Mouse (Mus musculus) embryo, embryonic 11 days (tissue): ENCODE data around the gene Cd247.

Experiments used
- DNase-seq: peaks from one replicate; pipeline ENCODE4 v3.0.0-alpha.2; 2015

Cd247 gene

DNA sequence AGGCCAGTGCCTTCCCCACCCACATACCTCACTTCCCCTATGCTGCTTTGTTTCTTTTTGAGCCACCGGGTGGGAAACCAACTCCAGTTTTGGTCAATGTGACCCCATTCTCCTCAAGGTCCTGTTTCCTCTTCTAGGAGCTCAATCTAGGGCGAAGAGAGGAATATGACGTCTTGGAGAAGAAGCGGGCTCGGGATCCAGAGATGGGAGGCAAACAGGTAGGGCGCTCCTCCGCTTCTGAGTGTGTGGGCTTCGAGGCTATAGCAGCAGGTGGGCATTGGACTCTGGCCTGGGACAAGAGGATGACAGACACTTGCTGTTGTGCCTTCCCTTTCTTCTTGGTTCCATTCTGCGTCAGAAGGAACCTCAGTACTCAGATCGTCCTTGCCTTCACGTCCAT, 68.8 kb downstream of the Cd247 start:
- DNase-seq, result no peak

DNA sequence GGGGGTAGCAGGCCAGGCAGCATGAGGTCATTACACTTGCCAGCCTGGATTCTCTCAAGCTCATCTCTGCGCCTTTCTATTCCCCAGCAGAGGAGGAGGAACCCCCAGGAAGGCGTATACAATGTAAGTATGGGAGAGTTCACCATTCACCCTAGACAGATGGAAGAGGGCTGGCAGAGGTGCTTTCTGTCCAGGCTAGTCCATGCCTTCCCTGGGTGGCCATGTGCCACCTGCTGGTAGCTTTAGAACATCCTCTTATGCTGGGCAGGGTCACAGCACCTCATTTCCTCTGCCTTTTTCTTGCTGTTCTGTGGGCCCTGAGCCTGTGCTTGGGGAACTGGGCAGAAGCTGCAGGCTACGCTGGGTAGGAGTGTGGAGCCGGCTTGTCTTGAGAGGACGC, 69.9 kb downstream of the Cd247 start:
- DNase-seq, result no peak

DNA sequence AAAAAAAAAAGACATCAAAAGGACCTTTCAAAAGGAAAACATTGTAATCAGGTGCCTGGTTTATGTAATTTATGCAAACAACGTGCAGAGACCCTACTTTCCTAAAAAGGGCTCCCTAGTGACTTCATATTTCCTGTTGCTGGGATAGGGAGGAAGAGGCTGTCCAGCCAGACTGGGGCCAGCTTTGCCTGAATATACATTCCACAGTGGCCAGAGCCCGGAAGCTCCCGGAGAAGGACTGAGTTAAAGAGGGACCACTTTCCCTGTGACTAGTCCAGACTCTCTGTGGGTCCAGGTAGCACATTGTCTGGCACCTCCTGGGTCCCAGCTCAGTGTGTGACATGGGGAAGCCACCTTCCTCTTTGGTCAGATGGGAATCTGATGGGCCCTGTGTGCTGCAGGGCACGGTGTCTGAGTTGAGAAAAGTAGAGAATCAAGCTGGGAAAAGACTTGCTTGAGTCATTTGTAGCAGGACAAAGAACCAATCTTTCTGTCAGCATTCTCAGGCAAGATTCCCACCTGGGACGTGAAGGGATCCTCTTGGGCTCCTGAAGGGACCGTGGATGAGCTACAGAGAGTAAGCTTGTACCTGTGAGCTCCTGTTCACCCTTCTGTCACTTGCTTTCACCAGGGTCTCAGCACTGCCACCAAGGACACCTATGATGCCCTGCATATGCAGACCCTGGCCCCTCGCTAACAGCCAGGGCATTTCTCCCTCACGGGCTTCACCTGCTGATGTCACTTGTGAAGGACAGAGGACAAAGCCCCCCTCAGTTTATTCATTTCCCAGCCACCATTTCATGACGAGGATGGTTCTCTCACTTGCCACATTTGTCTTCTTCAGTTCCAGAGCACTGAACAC, 72.1 kb downstream of the Cd247 start:
- no peak for DNase-seq

GRCm38 (mm10) chr1:165861235-165861609, 72.7 kb downstream of the Cd247 start:
- no peak for DNase-seq

DNA sequence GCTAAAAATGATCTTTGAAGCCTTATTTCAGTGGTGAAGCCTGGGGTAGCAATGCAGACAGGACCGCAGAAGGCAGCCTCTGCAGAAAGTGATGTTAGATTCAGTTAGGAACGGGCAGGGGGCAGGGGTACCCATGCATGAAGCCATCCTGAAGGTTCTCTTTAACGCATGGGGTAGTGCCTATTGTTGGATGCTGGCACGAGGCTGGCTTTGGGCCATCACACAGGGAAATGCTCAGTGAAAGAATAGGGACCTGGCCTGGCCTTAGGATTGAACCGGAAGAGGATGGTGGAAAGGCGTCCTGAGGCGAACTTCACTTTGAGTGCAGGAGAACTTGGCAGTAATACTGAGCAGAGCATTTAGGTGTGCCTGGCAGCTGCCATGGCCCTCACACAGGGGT, 73.6 kb downstream of the Cd247 start:
- DNase-seq, result no peak

- no peak for DNase-seq
These were observed 76.6 kb downstream of the Cd247 start for GRCm38 (mm10) chr1:165864864-165865795.

DNA sequence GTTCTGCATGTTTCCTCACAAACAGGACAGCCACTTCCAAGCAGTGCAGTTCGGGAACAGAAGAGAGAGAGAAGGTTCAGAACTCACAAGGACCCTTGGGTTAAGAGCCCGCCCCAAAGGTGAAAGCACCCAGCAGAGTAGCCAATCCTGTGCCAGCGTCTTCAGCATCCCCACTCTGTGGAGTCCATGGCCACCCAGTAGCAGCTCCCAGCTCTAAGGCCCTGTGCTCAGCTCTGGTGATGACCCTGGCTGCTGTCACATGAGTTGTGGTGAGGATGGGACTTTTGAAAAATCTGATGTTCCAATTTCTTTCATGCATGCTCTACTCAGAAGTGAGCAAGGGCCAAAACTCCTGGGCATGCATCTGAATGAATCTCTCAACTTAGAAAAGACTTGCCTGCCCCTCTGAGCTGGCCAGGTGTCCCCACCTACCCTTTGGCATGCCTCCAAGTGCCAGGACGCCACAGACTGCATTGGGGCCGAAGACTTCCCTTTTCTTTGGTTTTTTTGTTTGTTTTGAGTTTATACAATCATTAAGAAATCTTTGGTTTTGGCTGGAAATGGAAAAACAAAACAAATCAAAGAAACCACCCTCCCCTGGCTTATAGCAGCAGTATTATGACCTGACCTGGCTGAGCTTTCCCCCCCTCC, 78.3 kb downstream of the Cd247 start:
- DNase-seq, result no peak

GRCm38 (mm10) chr1:165868659-165869058, 80.2 kb downstream of the Cd247 start:
- no peak for DNase-seq

DNA sequence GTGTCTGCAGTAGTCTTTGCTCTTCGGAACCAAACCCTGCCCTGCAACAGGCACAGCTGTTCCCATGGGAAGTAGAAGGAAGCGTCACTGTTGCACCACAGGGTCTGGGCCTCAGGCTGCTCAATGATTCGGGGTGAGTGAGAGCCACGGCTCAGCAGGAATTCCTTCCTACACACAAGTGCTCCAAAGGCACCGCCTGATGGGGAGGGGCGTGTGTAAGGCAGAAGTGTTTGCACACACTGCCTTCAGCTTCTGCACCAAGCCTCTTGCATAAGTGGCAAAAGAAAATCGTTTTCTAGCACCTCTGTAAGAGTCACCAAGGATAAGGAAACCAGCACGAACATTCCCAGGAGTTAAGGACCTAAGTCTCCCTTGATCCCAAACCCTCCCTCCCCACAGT, 86.2 kb downstream of the Cd247 start:
- DNase-seq, result no peak

DNA sequence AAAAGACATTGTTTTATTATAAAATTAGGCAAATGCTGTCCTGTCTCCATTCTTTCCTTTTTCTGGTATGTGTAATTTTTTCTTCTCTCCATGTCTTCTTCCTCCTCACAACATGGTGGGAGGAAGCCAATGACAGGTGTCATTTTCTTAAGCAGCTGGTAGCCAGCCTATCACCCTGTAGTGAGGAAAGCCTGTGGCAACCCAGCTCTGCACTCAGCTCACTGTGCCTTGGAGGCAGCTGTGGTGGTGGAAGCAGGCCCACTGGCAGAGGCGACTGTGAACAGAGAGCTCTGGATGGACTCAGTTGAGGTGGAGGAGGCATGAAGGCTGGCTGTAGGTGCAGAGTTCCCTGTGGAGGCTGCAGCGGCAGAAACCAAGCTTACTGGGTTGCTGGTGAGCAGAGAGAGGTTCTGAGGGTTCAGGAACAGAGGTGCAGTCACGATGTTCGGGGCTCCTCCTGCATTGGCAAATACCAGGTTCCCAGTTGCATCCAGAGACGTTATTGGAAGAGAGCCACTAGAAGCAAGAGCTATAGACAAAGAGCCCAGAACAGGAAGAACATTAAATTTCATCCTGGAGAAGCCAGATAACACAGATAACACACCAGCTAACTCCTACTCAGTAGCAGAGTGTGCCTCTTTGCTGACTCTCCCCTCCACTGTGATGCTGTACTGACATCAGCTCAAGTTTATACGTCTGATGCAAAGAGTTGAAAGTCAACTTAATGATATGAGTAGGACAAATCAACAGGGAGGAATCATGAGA, 87.2 kb downstream of the Cd247 start:
- no peak for DNase-seq

DNA sequence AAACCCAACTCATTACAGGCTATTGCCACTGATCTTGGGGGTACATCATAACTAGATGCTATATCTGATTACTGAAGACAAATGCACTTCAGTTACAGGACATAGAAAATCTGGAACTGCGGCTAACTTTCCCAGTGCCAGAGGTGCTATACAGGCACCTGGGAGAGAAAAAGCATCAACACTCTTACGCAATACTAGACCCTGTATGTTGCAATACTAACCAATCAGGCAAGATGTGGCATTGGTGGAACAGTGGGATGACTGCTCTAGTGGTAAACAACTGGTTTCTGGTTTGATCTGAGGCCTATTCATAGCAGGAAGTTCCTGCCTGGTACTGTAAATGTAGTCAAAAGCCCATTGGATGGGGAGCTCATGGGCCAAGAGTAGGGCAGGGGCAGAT, 90.3 kb downstream of the Cd247 start:
- DNase-seq, result no peak

DNA sequence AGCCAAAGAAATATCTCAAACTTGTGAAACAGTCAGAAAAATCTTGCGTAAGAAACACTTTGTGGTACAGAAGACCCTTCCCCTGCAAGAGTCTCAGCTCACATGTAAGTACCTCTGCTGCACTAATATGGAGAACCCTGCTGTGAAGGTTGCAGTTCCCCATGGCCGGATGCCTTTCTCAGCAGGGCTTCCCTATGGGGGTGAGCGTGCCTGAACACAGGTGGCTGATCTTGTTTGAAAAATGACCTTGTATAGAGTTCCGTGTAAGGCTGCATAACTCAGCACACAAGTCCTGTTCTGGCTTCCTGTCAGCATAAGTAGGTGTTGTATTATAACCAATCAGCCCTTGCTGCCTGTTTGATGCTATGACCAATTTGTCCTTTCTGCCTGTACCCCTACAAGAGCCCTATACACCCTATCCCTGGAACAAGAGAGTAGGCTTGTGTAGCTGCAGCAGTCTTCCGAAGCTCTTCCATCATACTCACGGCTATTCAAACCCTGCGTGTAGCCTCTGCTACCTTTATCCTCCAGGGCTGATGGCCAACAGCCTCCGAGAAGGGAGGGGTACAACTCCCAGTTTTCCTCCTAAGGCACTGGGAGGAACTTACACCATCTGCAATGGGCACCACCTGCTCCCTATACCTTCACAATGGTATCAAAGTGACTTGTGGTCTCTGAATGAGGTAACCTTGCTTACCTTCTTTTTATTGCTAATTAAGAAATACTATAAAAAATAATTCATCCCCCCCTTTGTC, 93.8 kb downstream of the Cd247 start:
- no peak for DNase-seq

- DNase-seq, result no peak
These were observed 103.2 kb downstream of the Cd247 start for GRCm38 (mm10) chr1:165891686-165892085.

- DNase-seq, result no peak
These were observed 115.1 kb downstream of the Cd247 start for GRCm38 (mm10) chr1:165903596-165903995.

DNA sequence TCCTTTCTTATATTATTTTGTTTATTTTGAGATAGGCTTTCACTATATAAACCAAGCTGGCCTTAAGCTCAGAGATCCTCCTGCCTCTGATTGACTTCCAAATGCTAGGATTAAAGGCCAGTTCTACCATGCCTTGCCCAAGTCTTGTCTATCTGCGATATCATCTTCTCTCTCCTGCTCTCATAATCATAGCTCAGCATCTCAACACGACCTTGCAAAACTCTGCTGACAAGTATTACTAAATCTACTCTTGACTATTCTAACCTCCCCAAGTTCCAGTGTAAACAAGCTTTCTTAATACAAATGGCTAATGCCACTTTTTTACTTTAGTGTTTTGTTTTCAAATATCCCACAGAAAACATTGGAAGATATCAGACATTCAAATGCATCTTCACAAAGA, 119.7 kb downstream of the Cd247 start:
- DNase-seq, result no peak

GRCm38 (mm10) chr1:165908806-165909205, 120.3 kb downstream of the Cd247 start:
- no peak for DNase-seq

- no peak for DNase-seq
These were observed 121.0 kb downstream of the Cd247 start for GRCm38 (mm10) chr1:165909471-165909870.

DNA sequence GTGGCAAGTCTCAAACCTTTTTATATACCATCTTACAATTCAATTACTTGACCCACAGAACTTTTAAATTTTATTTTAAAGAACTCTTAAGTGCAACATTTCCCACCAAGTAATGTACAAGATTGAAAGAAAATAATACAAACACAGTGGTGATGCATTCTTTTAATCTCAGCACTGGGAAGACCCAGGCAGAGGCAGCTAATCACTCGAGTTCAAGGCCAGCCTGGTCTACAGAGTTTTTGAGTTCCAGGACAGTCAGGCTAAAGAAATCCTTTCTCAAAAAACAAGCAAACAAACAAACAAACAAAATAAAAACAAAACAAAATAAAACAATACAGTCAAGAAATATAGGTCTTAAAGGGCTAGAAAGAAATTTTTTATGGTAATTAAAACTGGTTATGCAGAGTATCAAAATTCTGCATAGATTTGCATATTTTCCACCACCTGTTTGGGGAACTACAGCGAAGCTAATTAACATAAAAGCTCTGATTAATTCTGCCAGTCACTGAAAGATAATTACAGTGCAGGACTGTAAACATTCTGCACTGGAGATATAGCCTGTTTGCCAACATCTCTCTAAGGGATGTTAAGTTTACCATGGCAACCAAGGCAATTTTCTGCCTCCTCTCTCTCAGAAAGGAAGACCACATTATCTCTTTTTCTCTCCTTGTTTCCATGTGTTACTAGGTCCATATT, 125.4 kb downstream of the Cd247 start:
- DNase-seq, result no peak

- DNase-seq, result no peak
These were observed 125.9 kb downstream of the Cd247 start for GRCm38 (mm10) chr1:165914416-165914801.

GRCm38 (mm10) chr1:165921026-165921425, 132.5 kb downstream of the Cd247 start:
- no peak for DNase-seq

- DNase-seq, result no peak
These were observed 134.0 kb downstream of the Cd247 start for GRCm38 (mm10) chr1:165922488-165922887.
